Mouse (Mus musculus): ENCODE measurements at regions not wholly inside any gene's neighbourhood (a gene's known extent, or its start where the extent isn't known, plus 50 kb on each side); places are given as distances from the start of the nearest gene placed in this dataset.

DNA sequence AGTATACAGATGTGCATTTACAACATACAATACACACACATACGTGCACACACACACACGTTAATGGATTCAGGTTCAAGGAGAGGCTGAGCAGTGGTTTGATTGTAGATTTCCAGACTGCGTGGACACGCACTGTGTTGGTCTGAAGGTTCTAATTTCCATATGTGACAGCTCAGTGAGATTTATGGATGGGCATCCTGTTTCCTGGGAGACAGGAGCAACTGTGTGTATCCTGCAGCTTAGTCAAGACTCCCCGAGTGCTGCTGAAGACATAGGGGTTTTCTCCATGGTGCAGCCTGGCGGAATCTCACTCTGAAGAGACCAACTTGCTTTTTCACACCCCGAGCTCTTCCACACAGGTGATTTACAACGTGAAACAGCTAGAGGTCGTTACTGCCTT, 119.3 kb upstream of the Foxk1 start:
- ChIA-PET CTCF (interaction anchor here in 1 of 4 experiments (1.3 kb wide), 1 partner anchor 26 kb away, joined by 3 read pairs; no protein-coding TSS in a partner anchor), POLR2A (interaction anchor here in 1 of 4 experiments (0.5 kb wide), 1 partner anchor 28 kb away, joined by 3 read pairs; no protein-coding TSS in a partner anchor)

GRCm38 (mm10) chr5:142287981-142288380, 113.3 kb upstream of the Foxk1 start:
- CTCF ChIA-PET = no interaction called here
- POLR2A ChIA-PET = no interaction called here

DNA sequence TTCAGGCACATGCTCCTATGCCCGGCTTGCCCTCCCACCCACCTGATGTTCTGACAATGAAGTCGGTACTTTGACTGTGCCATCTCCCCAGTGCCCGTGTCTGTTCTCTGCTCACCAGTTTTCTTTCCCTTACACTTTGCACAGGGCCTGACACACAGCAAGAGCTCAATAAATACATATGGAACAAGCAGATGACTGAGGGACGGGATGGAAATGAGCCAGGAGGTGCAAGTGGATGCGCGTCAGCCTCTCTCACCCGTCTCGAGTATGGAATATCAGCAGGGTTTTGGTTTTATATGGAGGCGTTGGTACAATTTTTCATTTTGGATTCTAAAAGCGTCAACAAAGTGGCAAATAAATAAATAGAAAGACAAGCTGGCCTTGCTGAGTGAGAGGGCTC, 109.8 kb upstream of the Foxk1 start:
- ChIA-PET POLR2A (no interaction called here), CTCF (no interaction called here)

DNA sequence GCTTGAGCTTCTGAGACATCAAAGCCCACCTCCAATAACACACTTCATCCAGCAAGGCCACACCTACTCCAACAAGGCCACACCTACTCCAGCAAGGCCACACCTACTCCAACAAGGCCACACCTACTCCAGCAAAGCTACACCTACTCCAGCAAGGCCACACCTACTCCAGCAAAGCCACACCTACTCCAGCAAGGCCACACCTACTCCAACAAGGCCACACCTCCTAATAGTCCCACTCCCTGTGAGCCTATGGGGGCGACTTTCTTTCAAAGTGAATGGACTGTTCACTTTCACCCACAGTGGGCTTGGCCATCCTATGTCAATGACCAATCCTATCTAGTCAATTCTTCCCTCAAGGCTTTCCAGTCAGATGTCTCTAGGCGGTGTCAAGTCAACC, 104.9 kb upstream of the Foxk1 start:
- ChIA-PET CTCF (interaction anchor here in 3 of 4 experiments (0.6 to 1.8 kb wide), 5 partner anchors 12 to 312 kb away, joined by 3 to 5 read pairs (median 3); no protein-coding TSS in a partner anchor), POLR2A (interaction anchor here in 1 of 4 experiments (0.9 kb wide), 1 partner anchor 1400 kb away, joined by 3 read pairs; no protein-coding TSS in a partner anchor)

GRCm38 (mm10) chr5:142299621-142300020, 101.7 kb upstream of the Foxk1 start:
- ChIA-PET POLR2A (no interaction called here), CTCF (no interaction called here)

GRCm38 (mm10) chr5:142308511-142308910, 92.8 kb upstream of the Foxk1 start:
- ChIA-PET CTCF (interaction anchor here in 3 of 4 experiments (0.6 to 1.1 kb wide), 9 partner anchors 11 to 1215 kb away, joined by 3 to 7 read pairs (median 4); no protein-coding TSS in a partner anchor), POLR2A (no interaction called here)

- CTCF ChIA-PET = interaction anchor here in 2 of 4 experiments (0.5 to 1.6 kb wide), 2 partner anchors 330 to 1307 kb away, joined by 3 to 9 read pairs; no protein-coding TSS in a partner anchor
- POLR2A ChIA-PET = interaction anchor here in 1 of 4 experiments (1.4 kb wide), 1 partner anchor 11 kb away, joined by 3 read pairs; no protein-coding TSS in a partner anchor
These were observed 87.4 kb upstream of the Foxk1 start for GRCm38 (mm10) chr5:142313944-142314343.

GRCm38 (mm10) chr5:142314466-142314865, 86.8 kb upstream of the Foxk1 start:
- CTCF ChIA-PET = interaction anchor here in 1 of 4 experiments (1.6 kb wide), 1 partner anchor 330 kb away, joined by 3 read pairs; no protein-coding TSS in a partner anchor
- POLR2A ChIA-PET = interaction anchor here in 1 of 4 experiments (1.4 kb wide), 1 partner anchor 11 kb away, joined by 3 read pairs; no protein-coding TSS in a partner anchor

GRCm38 (mm10) chr5:142319268-142319667, 82.0 kb upstream of the Foxk1 start:
- ChIA-PET POLR2A (no interaction called here), CTCF (interaction anchor here in 2 of 4 experiments (0.6 to 1.5 kb wide), 2 partner anchors 11 to 97 kb away, joined by 4 to 5 read pairs; no protein-coding TSS in a partner anchor)

- ChIA-PET POLR2A (no interaction called here), CTCF (interaction anchor here in 2 of 4 experiments (0.6 to 1.4 kb wide), 2 partner anchors 337 to 796 kb away, joined by 3 read pairs; no protein-coding TSS in a partner anchor)
These were observed 80.0 kb upstream of the Foxk1 start for GRCm38 (mm10) chr5:142321316-142321715.

- POLR2A ChIA-PET = interaction anchor here in 2 of 4 experiments (0.5 to 1.4 kb wide), 5 partner anchors 8 to 1118 kb away, joined by 3 to 5 read pairs (median 3); no protein-coding TSS in a partner anchor
- CTCF ChIA-PET = interaction anchor here (0.5 to 1.1 kb wide), 14 partner anchors 28 to 928 kb away, joined by 3 to 21 read pairs (median 3); no protein-coding TSS in a partner anchor
These were observed 76.4 kb upstream of the Foxk1 start for GRCm38 (mm10) chr5:142324928-142325327.

DNA sequence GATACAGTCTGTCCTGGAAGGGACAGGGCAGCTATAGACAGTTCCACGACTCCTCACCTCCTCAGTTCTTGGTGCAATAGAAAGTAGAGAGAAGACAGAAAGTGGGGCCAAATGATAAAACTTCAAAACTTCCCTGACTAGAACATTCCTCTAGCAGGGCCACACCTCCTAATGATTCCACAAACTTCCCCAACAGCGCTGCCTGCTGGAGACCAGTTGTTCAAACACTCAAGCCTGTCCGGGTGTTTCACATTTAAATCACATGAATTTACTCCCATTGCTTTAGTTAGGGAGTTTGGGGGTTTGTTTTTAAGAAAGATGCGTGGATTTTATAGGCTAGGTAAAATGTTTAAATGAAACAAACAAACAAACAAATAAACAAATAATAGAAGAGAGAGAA, 75.7 kb upstream of the Foxk1 start:
- ChIA-PET CTCF (interaction anchor here (0.6 to 1.1 kb wide), 5 partner anchors 29 to 1993 kb away, joined by 3 read pairs; no protein-coding TSS in a partner anchor), POLR2A (interaction anchor here in 1 of 4 experiments (0.9 kb wide), 1 partner anchor 41 kb away, joined by 3 read pairs; no protein-coding TSS in a partner anchor)

GRCm38 (mm10) chr5:142327261-142327660, 74.0 kb upstream of the Foxk1 start:
- CTCF ChIA-PET = interaction anchor here (0.6 to 1.6 kb wide), 27 partner anchors 10 to 981 kb away, joined by 3 to 7 read pairs (median 4); partner anchors contain the start of gene Foxk1 (in 1 of the 4)

DNA sequence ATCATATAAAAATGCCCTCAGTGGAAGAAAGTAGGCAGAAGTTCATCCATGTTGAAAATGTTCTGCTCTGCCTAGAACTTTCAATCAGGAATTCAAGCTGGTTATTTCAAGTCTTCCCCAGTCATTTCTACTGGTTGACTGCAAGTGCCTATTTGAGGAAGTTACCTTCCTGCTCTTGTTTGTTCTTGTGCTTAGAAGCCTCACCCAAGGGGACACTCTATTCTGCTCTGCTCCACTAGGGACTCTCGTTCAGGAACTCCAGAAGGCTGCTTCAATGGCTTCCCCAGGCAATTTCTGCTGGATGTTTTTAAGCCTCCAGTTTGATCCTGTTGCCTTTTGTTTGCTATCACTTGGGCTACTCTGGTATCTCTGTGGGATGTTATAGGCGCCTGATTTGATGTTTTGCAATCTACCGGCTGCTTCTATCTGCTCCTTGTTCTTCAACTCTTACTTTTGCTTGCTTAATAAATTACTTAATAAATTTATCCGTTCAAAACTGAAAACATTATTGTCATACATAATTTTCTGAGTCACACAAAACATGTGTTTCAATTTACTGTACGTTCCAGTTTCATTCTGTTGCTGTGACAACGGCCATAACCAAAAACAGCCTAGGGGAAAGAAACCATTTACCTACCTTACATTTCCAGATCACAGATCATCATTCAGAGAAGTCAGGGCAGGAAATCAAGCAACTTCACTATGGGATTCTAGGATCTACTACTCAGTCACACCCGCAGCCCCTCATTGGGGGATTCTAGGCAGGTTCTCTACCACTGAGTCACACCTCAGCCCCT, 71.4 kb upstream of the Foxk1 start:
- CTCF ChIA-PET = interaction anchor here in 1 of 4 experiments (0.6 kb wide), 1 partner anchor 24 kb away, joined by 7 read pairs; no protein-coding TSS in a partner anchor
- POLR2A ChIA-PET = no interaction called here

More at GRCm38 (mm10) chr5:142327261-142327660, 74.0 kb upstream of the Foxk1 start:
- POLR2A ChIA-PET = interaction anchor here in 2 of 4 experiments (0.8 to 1.2 kb wide), 2 partner anchors 113 kb away, joined by 3 to 8 read pairs; no protein-coding TSS in a partner anchor

DNA sequence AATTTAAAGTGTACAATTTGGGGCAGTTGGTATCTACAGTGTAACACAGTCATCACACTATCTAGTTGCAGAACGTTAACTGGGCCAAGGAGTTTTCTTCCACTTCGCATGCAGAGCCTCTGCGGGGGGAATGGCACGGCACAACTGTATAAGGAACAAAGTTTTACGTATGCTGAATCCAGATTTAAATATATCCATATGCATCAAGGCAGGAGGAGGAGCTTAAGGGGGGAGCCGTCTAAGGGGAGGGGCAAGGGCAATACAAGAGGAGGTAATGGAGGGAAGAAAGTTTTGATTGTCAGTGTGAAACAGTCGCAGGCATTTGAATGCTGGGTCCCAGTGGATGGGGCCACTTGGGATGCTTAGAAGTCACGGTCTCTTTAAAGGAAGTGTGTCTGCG, 68.6 kb upstream of the Foxk1 start:
- ChIA-PET CTCF (interaction anchor here in 1 of 4 experiments (1.0 to 1.3 kb wide), 2 partner anchors 18 to 168 kb away, joined by 3 to 5 read pairs; no protein-coding TSS in a partner anchor), POLR2A (interaction anchor here in 1 of 4 experiments (1.1 to 1.3 kb wide), 2 partner anchors 8 to 9 kb away, joined by 4 to 5 read pairs; no protein-coding TSS in a partner anchor)

GRCm38 (mm10) chr5:142337436-142337835, 63.9 kb upstream of the Foxk1 start:
- ChIA-PET CTCF (interaction anchor here in 2 of 4 experiments (0.7 to 1.4 kb wide), 2 partner anchors 10 to 164 kb away, joined by 3 to 4 read pairs; no protein-coding TSS in a partner anchor), POLR2A (interaction anchor here in 1 of 4 experiments (0.7 kb wide), 1 partner anchor 70 kb away, joined by 3 read pairs; no protein-coding TSS in a partner anchor)

GRCm38 (mm10) chr5:142338051-142338450, 63.2 kb upstream of the Foxk1 start:
- POLR2A ChIA-PET = no interaction called here

DNA sequence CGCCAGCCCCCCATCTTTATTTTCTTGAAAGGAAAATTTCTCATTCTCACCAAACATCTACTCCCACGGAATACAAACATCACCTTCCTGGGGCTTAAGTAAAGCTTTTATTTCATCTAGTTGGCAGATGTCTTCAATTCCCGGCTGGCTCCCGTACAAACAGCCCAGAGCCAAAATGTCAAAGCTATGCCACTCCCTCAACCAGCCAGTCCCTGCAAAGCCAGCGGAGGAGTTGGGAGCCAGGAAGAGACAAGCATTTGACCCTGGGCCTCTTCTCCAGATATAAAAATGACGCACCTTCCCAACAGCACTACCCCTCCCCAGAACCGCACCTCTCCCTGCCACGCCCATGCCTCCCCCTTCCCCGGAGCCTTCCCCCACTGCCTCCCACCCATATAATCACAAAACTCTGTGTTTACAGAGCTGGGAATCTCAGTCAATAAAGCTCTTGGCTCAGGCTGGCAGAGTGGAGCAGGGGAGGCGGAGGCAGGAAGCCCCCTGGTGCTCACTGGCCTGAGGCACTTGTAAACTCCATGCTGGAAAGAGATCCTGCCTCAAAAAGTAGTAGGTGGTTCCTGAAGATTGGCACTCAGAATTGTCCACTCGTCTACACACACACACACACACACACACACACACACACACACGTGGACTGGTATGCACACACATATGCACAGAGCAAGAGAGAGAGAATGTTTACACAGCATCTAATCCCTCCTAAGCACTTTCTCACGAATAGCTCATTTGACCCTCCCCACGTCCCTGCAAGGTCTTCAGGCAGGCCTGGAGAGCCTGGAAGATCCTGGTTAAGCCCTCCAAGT, 60.9 kb upstream of the Foxk1 start:
- ChIA-PET POLR2A (interaction anchor here in 2 of 4 experiments (0.9 to 1.0 kb wide), 3 partner anchors 22 to 112 kb away, joined by 3 read pairs; no protein-coding TSS in a partner anchor), CTCF (interaction anchor here (0.5 to 1.6 kb wide), 6 partner anchors 8 to 1383 kb away, joined by 3 to 8 read pairs (median 4); partner anchors contain the start of gene Foxk1 (in 1 of the 4))

More at GRCm38 (mm10) chr5:142338051-142338450, 63.2 kb upstream of the Foxk1 start:
- CTCF ChIA-PET = interaction anchor here in 2 of 4 experiments (0.7 to 1.4 kb wide), 2 partner anchors 11 to 165 kb away, joined by 3 to 4 read pairs; no protein-coding TSS in a partner anchor
